Mouse (Mus musculus): ENCODE measurements around the gene Mpped2.

Mpped2 gene

GRCm38 (mm10) chr2:106855623-106856350, 162.7 kb downstream of the Mpped2 start:
- DNase-seq (ENCODE audit: low read depth, low spot score) = no peak

- DNase-seq (ENCODE audit: low read depth, low spot score) = no peak
These were observed 163.4 kb downstream of the Mpped2 start for GRCm38 (mm10) chr2:106856361-106856961.

- DNase-seq (ENCODE audit: low read depth, low spot score) = no peak
These were observed 164.2 kb downstream of the Mpped2 start for GRCm38 (mm10) chr2:106857258-106857657.

- no peak for DNase-seq (ENCODE audit: low read depth, low spot score)
These were observed 164.6 kb downstream of the Mpped2 start for GRCm38 (mm10) chr2:106857711-106858110.

- no peak for DNase-seq (ENCODE audit: low read depth, low spot score)
These were observed 168.0 kb downstream of the Mpped2 start for GRCm38 (mm10) chr2:106860856-106861679.

GRCm38 (mm10) chr2:106863050-106863653, 170.1 kb downstream of the Mpped2 start:
- DNase-seq (ENCODE audit: low read depth, low spot score) = no peak

GRCm38 (mm10) chr2:106865148-106865786, 172.2 kb downstream of the Mpped2 start:
- no peak for DNase-seq (ENCODE audit: low read depth, low spot score)

- no peak for DNase-seq (ENCODE audit: low read depth, low spot score)
These were observed 173.2 kb downstream of the Mpped2 start for GRCm38 (mm10) chr2:106866303-106866702.

GRCm38 (mm10) chr2:106870886-106871285, 177.8 kb downstream of the Mpped2 start:
- DNase-seq (ENCODE audit: low read depth, low spot score) = no peak

- no peak for DNase-seq (ENCODE audit: low read depth, low spot score)
These were observed 180.1 kb downstream of the Mpped2 start for GRCm38 (mm10) chr2:106873166-106873565.

DNA sequence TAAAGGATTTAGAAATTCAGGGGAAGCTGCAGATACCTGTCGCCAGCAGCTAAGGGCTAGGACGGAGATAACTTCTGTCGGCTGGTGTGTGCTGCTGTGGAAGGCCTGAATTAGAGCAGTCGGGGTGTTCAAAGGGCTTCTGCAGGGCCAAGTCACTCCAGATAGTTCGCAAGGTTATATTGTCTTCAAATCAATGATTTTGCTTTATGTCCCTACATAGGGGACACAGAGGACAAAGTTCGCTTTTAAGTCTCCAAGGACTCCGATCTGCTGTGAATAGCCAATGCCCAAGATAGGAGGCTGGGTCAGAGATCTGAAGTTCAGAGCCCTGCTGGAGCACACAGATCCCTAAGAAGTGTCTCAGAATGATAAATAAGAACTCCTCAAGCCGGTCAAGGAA, 190.3 kb downstream of the Mpped2 start:
- DNase-seq (ENCODE audit: low read depth, low spot score) = no peak

DNA sequence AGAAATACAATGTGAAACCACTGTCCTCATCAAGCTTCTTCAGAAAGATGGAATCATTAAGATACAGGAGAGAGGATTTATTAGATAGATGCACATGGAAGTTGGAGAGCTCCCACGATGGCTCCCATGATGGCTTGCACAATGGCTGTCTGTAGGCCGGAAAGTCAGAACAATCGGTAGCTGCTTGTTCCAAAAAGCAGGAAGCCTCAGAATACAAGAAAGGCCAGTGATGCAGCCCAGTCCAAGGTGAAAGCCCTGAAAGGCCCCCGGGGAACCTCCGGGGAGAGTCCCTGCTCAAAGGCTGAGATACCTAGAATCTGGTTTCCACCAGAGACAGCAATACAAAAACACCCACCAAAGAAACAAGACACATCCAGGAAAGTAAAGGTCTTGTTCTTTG, 195.1 kb downstream of the Mpped2 start:
- DNase-seq (ENCODE audit: low read depth, low spot score) = no peak

- DNase-seq (ENCODE audit: low read depth, low spot score) = peak; percentile 33
These were observed 196.4 kb downstream of the Mpped2 start for GRCm38 (mm10) chr2:106889297-106890000.

DNA sequence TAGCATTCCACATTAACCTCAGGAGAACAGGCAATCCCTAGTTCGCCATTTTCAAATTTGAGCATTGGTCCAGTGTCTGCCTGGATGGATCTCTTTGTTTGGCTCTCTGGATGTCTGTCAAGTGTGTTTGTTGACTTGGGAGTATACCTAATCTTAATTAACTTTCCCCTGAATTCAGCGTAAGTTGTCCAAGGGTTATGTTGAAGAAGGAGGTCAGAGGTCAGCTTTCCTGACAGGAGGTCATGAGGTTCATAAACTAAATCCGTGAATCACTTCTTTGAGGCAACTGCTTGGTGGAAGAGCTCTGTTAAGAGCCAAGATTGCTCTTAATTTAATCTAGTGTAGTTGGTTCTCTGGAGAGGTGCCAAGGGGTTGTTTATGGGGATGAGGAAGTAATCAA, 200.3 kb downstream of the Mpped2 start:
- no peak for DNase-seq (ENCODE audit: low read depth, low spot score)

- peak; percentile 49 for DNase-seq (ENCODE audit: low read depth, low spot score)
These were observed 202.4 kb downstream of the Mpped2 start for GRCm38 (mm10) chr2:106895326-106896023.

DNA sequence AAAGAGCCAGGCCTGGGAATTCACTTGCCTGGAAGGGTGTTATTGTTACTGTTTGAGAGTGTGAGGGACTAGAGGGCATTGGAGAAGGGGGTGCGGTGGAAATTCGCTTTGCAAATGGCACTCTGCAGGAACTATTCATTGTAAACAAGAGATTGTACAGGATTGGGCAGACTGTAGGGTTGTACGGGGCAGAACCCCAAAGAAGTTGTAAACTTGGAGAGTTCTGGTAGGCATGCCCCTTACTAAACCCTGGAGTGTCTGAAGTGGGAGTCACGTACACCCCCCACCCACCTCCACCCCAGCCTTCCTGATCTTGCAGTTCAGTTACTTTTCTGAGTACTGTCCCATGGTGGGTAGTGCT, 202.9 kb downstream of the Mpped2 start:
- no peak for DNase-seq (ENCODE audit: low read depth, low spot score)

DNA sequence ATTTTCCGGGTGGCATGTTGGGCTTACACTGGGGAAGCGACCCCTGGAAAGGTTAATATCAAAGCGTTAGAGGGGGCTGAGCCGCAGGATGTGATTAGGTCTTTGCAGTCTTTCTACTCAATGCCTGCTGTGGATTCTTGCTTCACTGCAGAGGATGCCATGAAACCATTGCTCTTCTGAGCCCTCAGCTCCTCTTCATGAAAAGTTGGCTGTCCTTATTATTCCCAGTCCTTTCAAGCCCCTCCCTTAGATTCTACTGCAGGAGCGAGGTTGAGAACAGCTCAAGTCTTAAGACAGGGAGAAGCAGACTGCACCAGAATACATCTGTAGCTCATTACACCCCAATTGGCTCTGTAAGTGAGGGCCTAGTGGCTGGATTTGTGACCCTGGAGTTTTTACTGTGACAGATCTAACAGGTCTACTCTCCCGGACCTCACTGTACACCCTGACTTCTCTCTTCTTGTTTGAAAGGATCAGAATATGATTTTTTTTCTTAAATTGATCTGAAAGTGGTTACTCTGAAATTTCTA, 218.9 kb downstream of the Mpped2 start:
- no peak for DNase-seq (ENCODE audit: low read depth, low spot score)

All from retina, postnatal 7 days (tissue).